Comparison of ENCODE assay signal across 25 mouse cellular contexts in the genomic region with DNA sequence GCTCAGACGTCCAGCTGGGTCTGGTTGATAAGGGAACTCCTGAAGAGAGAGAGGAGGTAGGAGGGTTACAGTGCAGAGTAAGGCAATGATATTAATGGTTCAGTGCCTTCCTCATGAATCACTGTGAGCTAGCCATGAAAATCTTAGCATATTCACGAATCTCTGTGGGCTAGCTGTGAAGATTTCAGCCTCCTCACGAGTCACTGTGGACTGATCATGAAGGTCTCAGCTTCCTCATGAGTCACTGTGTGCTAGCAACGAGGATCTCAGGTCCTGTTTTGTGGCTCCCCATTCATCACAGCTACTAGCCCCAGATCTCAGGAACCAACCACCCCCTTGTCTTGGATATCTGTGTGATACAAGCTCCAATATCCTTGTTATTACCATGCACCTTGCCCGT.
A peak's percentile ranks its signal among the peaks of the same experiment; 100 is the strongest.
DNase-seq lines count a peak whose midpoint lies in the region; ATAC-seq and TF ChIP-seq lines count a peak whose summit lies in the region.
"Had no signal": no experiment of that assay in that cellular context is flagged by ENCODE, and none has a peak within 500 bp of the region (broad histone marks: within the 10 kb centered on the region; RNA-seq: fewer than 3 reads in every experiment).

No protein-coding gene starts in this region.

- no peaks in the 10 kb centered on the region for H3K4me1 ChIP-seq in midbrain, embryonic 11.5 days (ENCODE audit: control insufficient read depth, insufficient read depth, low read length)
- H3K4me1 ChIP-seq in midbrain, embryonic 15.5 days = no peaks in the 10 kb centered on the region
- no peaks in the 10 kb centered on the region for H3K4me1 ChIP-seq in liver, postnatal 0 days (ENCODE audit: insufficient read depth)
- H3K4me1 ChIP-seq: forebrain, embryonic 13.5 days; hindbrain, embryonic 13.5 days; intestine, embryonic 15.5 days had no signal

- no peak for ATAC-seq in midbrain, embryonic 11.5 days (ENCODE audit: low FRiP score)
- no peak for ATAC-seq in midbrain, embryonic 15.5 days (replicated peaks)
- no peak for ATAC-seq in liver, postnatal 0 days
- ATAC-seq: activated CD4-positive, CD25-positive, alpha-beta regulatory T cell, adult 4 months; CD4-positive, CD25-positive, alpha-beta regulatory T cell, adult 4 months; forebrain, embryonic 13.5 days; forebrain, embryonic 16.5 days; hindbrain, embryonic 16.5 days; intestine, embryonic 15.5 days had no signal

- WGBS in midbrain, embryonic 11.5 days = 77% methylated on average over 5 of the region's 5 CpGs
- WGBS in midbrain, embryonic 15.5 days = 75% methylated on average over 5 of the region's 5 CpGs
- 55% methylated on average over 5 of the region's 5 CpGs for WGBS in liver, postnatal 0 days (ENCODE audit: insufficient replicate concordance)

- no peaks in the 10 kb centered on the region for H3K27me3 ChIP-seq in midbrain, embryonic 11.5 days (ENCODE audit: control insufficient read depth, insufficient read depth, low read length)
- H3K27me3 ChIP-seq in midbrain, embryonic 15.5 days (replicated peaks) = no peaks in the 10 kb centered on the region
- H3K27me3 ChIP-seq in liver, postnatal 0 days (ENCODE audit: insufficient read depth, low read length) = no peaks in the 10 kb centered on the region
- H3K27me3 ChIP-seq: forebrain, embryonic 13.5 days; hindbrain, embryonic 13.5 days; intestine, embryonic 15.5 days had no signal

- no peak overlapping the region for H3K4me3 ChIP-seq in midbrain, embryonic 11.5 days (ENCODE audit: low read depth, low read length)
- H3K4me3 ChIP-seq in midbrain, embryonic 15.5 days = no peak overlapping the region
- no peak overlapping the region for H3K4me3 ChIP-seq in liver, postnatal 0 days (ENCODE audit: low read depth, low read length)
- H3K4me3 ChIP-seq: forebrain, embryonic 10.5 days; forebrain, embryonic 13.5 days; hindbrain, embryonic 10.5 days; hindbrain, embryonic 13.5 days; intestine, embryonic 15.5 days had no signal

- no peak for TF ChIP-seq EP300 in liver, postnatal 0 days (IDR thresholded peaks at IDR 0.05; ENCODE audit: low read depth)

- H3K4me2 ChIP-seq in midbrain, embryonic 11.5 days = no peak overlapping the region
- no peak overlapping the region for H3K4me2 ChIP-seq in midbrain, embryonic 15.5 days
- H3K4me2 ChIP-seq in liver, postnatal 0 days (ENCODE audit: low read depth, low read length) = no peak overlapping the region
- H3K4me2 ChIP-seq: forebrain, embryonic 13.5 days; heart, embryonic 11.5 days; hindbrain, embryonic 13.5 days; intestine, embryonic 15.5 days had no signal

- no peaks in the 10 kb centered on the region for H3K36me3 ChIP-seq in midbrain, embryonic 11.5 days (ENCODE audit: control insufficient read depth, insufficient read depth, low read length)
- no peaks in the 10 kb centered on the region for H3K36me3 ChIP-seq in midbrain, embryonic 15.5 days (replicated peaks)
- H3K36me3 ChIP-seq in liver, postnatal 0 days (replicated peaks; ENCODE audit: insufficient read depth, low read length) = no peaks in the 10 kb centered on the region
- H3K36me3 ChIP-seq: forebrain, embryonic 10.5 days; hindbrain, embryonic 10.5 days; hindbrain, embryonic 13.5 days; intestine, embryonic 15.5 days had no signal

- H3K9ac ChIP-seq in midbrain, embryonic 11.5 days (ENCODE audit: low read length) = no peak overlapping the region
- H3K9ac ChIP-seq in midbrain, embryonic 15.5 days = no peak overlapping the region
- no peak overlapping the region for H3K9ac ChIP-seq in liver, postnatal 0 days (replicated peaks)
- H3K9ac ChIP-seq: forebrain, embryonic 13.5 days; hindbrain, embryonic 13.5 days; intestine, embryonic 15.5 days had no signal

- H3K9me3 ChIP-seq in midbrain, embryonic 11.5 days (ENCODE audit: control insufficient read depth, low read length) = no peaks in the 10 kb centered on the region
- H3K9me3 ChIP-seq in midbrain, embryonic 15.5 days = no peaks in the 10 kb centered on the region
- H3K9me3 ChIP-seq in liver, postnatal 0 days (ENCODE audit: low read length) = no peaks in the 10 kb centered on the region
- H3K9me3 ChIP-seq: forebrain, embryonic 10.5 days; forebrain, embryonic 13.5 days; hindbrain, embryonic 10.5 days; hindbrain, embryonic 13.5 days; intestine, embryonic 15.5 days had no signal

- peak; percentile 27 to 44 for DNase-seq in frontal cortex, adult 2 months (ENCODE audit: extremely low spot score in 1 of 2, low spot score in 1 of 2)
- DNase-seq in frontal cortex, postnatal 25 days (ENCODE audit: low spot score in 2 of 2) = no peak
- peak; percentile 4 for DNase-seq in midbrain, embryonic 11.5 days (ENCODE audit: low spot score, missing footprints)
- DNase-seq in 3T3-L1 (ENCODE audit: low read depth, low spot score) = peak; percentile 40
- peak; percentile 68 for DNase-seq in brain, adult 2 months (ENCODE audit: low read depth, low spot score)
- DNase-seq in liver, postnatal 0 days = no peak
- DNase-seq: adrenal gland, adult 8-10 months; adrenal gland, postnatal 25 days; cerebellum, adult 18-20 months; cerebellum, adult 9-10 months; cerebellum, postnatal 14 days; gastrocnemius, postnatal 10 days; gastrocnemius, postnatal 36 days; heart, postnatal 36 days had no signal

- H3K27ac ChIP-seq in midbrain, embryonic 11.5 days (ENCODE audit: low read depth, low read length) = no peak overlapping the region
- no peak overlapping the region for H3K27ac ChIP-seq in midbrain, embryonic 15.5 days
- no peak overlapping the region for H3K27ac ChIP-seq in liver, postnatal 0 days (ENCODE audit: low read depth)
- H3K27ac ChIP-seq: forebrain, embryonic 10.5 days; forebrain, embryonic 13.5 days; hindbrain, embryonic 10.5 days; hindbrain, embryonic 13.5 days; intestine, embryonic 15.5 days had no signal

- no peak for TF ChIP-seq CTCF in liver, postnatal 0 days (IDR thresholded peaks at IDR 0.05; ENCODE audit: low read depth)

Comparison
In these comparisons a context has a peak if more than half of its experiments do, and no peak if none do; other contexts are left out.
1. DNase-seq: peak in frontal cortex, adult 2 months (2 of 2), midbrain, embryonic 11.5 days (single experiment), 3T3-L1 (single experiment) and brain, adult 2 months (single experiment); none in frontal cortex, postnatal 25 days (0 of 2) and liver, postnatal 0 days (single experiment).